Mouse (Mus musculus) heart, postnatal 0 days (tissue): ENCODE data around the gene Ric8b. TPM values are rescaled to one million over a fixed set of nuclear protein-coding genes. Genes with fewer than 3 reads are reported as not detected.

ENCODE experiments used
- ATAC-seq: fragments of 200-750 bp; cut with Nextera tagmentation; 2 replicates; pipeline ENCODE4 v1.8.0; 2017; ENCODE audit warnings: low read depth, moderate number of reproducible peaks, moderate library complexity; ENCODE audit not compliant: insufficient read depth
- DNase-seq: peaks from one replicate; pipeline ENCODE4 v3.0.0-alpha.2; 2016; ENCODE audit warnings: low spot score
- H3K27ac ChIP-seq: fragments of 300-500 bp; sonication (generic); 2 replicates; pipeline ENCODE4 v1.5.1; 2014; ENCODE audit warnings: low read depth, mild to moderate bottlenecking
- H3K27me3 ChIP-seq: fragments of 300-500 bp; sonication (generic); 2 replicates; pipeline ENCODE4 v1.6.1; 2014; ENCODE audit warnings: low read length, mixed read lengths; ENCODE audit not compliant: control insufficient read depth, insufficient read depth
- H3K36me3 ChIP-seq: fragments of 300-500 bp; sonication (generic); replicated peaks from 2 replicates; pipeline ENCODE4 v1.6.1; 2014; ENCODE audit warnings: low read length, mixed read lengths; ENCODE audit not compliant: control insufficient read depth, insufficient read depth
- H3K4me1 ChIP-seq: fragments of 300-500 bp; sonication (generic); 2 replicates; pipeline ENCODE4 v1.6.1; 2014; ENCODE audit warnings: antibody characterized with exemption; ENCODE audit not compliant: control insufficient read depth, insufficient read depth
- H3K4me2 ChIP-seq: fragments of 300-500 bp; sonication (generic); 2 replicates; pipeline ENCODE4 v1.6.1; 2014; ENCODE audit warnings: low read depth, mild to moderate bottlenecking, low read length, moderate library complexity
- H3K4me3 ChIP-seq: fragments of 300-500 bp; sonication (generic); 2 replicates; pipeline ENCODE4 v1.5.1; 2014; ENCODE audit warnings: low read depth, low read length
- H3K9ac ChIP-seq: fragments of 300-500 bp; sonication (generic); replicated peaks from 2 replicates; pipeline ENCODE4 v1.6.1; 2014; ENCODE audit warnings: low read depth, low read length, mixed read lengths
- H3K9me3 ChIP-seq: fragments of 300-500 bp; sonication (generic); replicated peaks from 2 replicates; pipeline ENCODE4 v1.6.1; 2016; ENCODE audit warnings: low read length; ENCODE audit not compliant: control insufficient read depth
- CTCF ChIP-seq: IDR thresholded peaks from 2 replicates; pipeline ENCODE4 v1.5.1; 2016; ENCODE audit warnings: antibody characterized with exemption, control low read depth, low read depth
- EP300 ChIP-seq: IDR thresholded peaks from 2 replicates; pipeline ENCODE4 v1.6.1; 2016; ENCODE audit warnings: antibody characterized with exemption, low read depth
- WGBS: fragments of 180-500 bp; shearing (Covaris S2); extraction: QIAGEN DNeasy Blood & Tissue Kit; methylation state at CpG from one replicate; pipeline ENCODE4 v1.1.7; 2014; 5-methylcytosine and 5-hydroxymethylcytosine counted together
- polyA plus RNA-seq: library from polyadenylated mRNA; unstranded; fragments of >200 nt; fragmentation: Nextera tagmentation; extraction: Ambion mirVana; gene quantifications from 2 replicates; pipeline ENCODE4 v1.2.1, GENCODE M21; 2015
- total RNA-seq: library from RNA; depleted of rRNA; stranded (reverse); fragments of >200 nt; gene quantifications from 2 replicates; pipeline ENCODE4 v1.2.3, GENCODE M21; 2014; ENCODE audit warnings: low replicate concordance; rRNA removed

Gene Ric8b
- total and polyA plus RNA-seq, 2 experiments from 2014 or later: 10.5 to 22.7 TPM

DNA sequence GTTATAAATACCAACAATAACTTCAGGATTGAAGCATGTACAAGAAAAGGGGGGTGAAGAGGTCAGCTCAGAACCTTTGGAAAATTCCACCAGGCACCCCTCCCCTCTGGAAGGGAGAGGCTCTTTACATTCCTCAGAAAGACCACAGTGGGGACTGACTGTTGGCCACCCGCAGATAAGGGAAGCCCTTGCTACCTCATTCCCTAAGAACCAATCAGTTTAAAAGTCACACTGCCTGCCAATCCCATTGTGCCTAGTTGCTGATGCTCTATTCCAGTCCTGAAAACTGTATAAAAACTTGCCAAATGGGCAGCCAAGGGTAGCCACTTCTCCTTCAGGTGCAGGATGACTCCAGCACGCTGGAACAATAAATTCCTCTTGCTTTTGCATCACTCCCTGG, 137.5 kb downstream of the Ric8b start:
- TF ChIP-seq CTCF (no peak), EP300 (no peak)
- H3K36me3 ChIP-seq: no peaks in the 10 kb centered on the region
- no peaks in the 10 kb centered on the region for H3K27me3 ChIP-seq
- ATAC-seq (no peak), DNase-seq (no peak)
- 0 out of 2 replicates have a peak, but pooled peaks cover 4% of the 10 kb centered on the region for H3K9me3 ChIP-seq
- no peaks in the 10 kb centered on the region for H3K4me1 ChIP-seq
- H3K9ac ChIP-seq: no peak overlapping the region
- no peak overlapping the region for H3K4me3 ChIP-seq
- no peak overlapping the region for H3K27ac ChIP-seq
- 72% methylated on average over 2 of the region's 2 CpGs for WGBS
- H3K4me2 ChIP-seq: no peak overlapping the region

Other genes starting within 250 kb of the Ric8b start
- gene Rfx4, start 161.6 kb upstream of the Ric8b start, total RNA-seq: not detected in 2 replicates
- not detected in 2 replicates for gene Rfx4, start 161.6 kb upstream of the Ric8b start, polyA plus RNA-seq
- gene Fhl4, start 184.9 kb downstream of the Ric8b start, total RNA-seq: 0.15 and 0.70 TPM in 2 replicates
- gene Fhl4, start 184.9 kb downstream of the Ric8b start, polyA plus RNA-seq: 1.6 TPM in 2 replicates
- 15.2 and 21.6 TPM in 2 replicates for gene Tmem263, start 185.0 kb downstream of the Ric8b start, total RNA-seq
- 32.9 and 34.2 TPM in 2 replicates for gene Tmem263, start 185.0 kb downstream of the Ric8b start, polyA plus RNA-seq
- gene Mterf2, start 210.4 kb downstream of the Ric8b start, total RNA-seq: 11.1 and 11.5 TPM in 2 replicates
- 15.1 and 21.2 TPM in 2 replicates for gene Mterf2, start 210.4 kb downstream of the Ric8b start, polyA plus RNA-seq